Mouse (Mus musculus): ENCODE data around the gene Slc5a2. TPM values are rescaled to one million over a fixed set of nuclear protein-coding genes. Genes with fewer than 3 reads are reported as not detected.

Gene Slc5a2
- polyA plus RNA-seq, 1 experiment = 0.53 TPM

DNA sequence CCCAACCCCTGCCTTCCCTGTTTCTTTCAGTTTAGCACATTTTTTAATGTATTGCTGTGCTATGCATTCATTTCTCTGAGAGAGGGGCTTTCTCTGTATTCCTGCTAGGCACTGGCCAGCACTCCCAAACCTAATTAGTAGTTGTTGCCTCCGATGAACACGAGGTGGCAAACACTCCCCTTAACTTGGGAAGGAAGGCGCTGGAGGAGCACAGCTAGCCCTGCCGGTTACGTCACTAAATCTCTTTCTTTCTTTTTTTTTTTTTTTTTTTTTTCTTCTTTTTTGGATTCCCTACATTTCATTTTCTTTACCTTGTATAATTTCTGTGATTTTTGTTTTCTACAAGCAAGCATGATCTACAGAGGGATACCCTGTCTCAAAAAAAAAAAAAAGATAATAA lies 39.5 kb downstream of the Slc5a2 start:
- Histone ChIP-seq H3K4me1 (ENCODE audit: control insufficient read depth, insufficient read depth, insufficient read length) (no peaks in the 10 kb centered on the region; the same call in 1 of the 2 replicates), H3K36me3 (ENCODE audit: control insufficient read depth, insufficient read depth, low read length) (no peaks in the 10 kb centered on the region), H3K27ac (ENCODE audit: insufficient read depth, low read length) (no peak overlapping the region), H3K27me3 (ENCODE audit: control insufficient read depth, insufficient read depth, low read length) (no peaks in the 10 kb centered on the region; the same call in 1 of the 2 replicates), H3K4me3 (ENCODE audit: extremely low read depth, insufficient read depth, insufficient read length) (no peak overlapping the region)
- TF ChIP-seq CTCF (IDR thresholded peaks at IDR 0.05; ENCODE audit: extremely low read depth, insufficient read depth, insufficient read length, insufficient replicate concordance) (0 out of 2 replicates have a peak, but pooled peaks have one; percentile 18), POLR2A (IDR thresholded peaks at IDR 0.05; ENCODE audit: low read depth, low read length) (no peak)
- DNase-seq (ENCODE audit: low read depth in 1 of 2, low spot score in 2 of 2) = no peak
- 6% methylated on average over 5 of the region's 5 CpGs for WGBS

DNA sequence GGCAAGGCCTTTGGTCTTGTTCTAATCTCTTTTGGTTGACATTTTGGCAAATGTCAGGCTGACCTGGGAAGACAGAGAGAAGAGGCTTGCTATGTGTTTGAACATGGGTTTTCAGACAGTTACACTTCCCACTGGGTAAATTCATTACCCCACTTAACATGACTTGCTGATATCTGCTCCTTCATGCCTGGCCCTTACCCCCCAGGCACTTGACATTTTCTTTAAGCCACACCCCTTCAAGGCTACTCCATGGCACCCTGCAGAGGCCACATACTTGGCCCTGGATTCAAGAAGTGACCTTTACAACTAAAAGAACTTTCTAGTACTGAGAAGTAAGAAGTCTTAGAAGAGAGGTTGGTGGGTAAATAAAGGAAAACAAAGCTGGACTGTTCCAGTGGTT lies 42.4 kb downstream of the Slc5a2 start:
- Histone ChIP-seq H3K4me3 (ENCODE audit: extremely low read depth, insufficient read depth, insufficient read length) (no peak overlapping the region), H3K4me1 (ENCODE audit: control insufficient read depth, insufficient read depth, insufficient read length) (no peaks in the 10 kb centered on the region; the same call in 1 of the 2 replicates), H3K27me3 (ENCODE audit: control insufficient read depth, insufficient read depth, low read length) (no peaks in the 10 kb centered on the region), H3K36me3 (ENCODE audit: control insufficient read depth, insufficient read depth, low read length) (no peaks in the 10 kb centered on the region), H3K27ac (ENCODE audit: insufficient read depth, low read length) (no peak overlapping the region)
- no peak for TF ChIP-seq CTCF (IDR thresholded peaks at IDR 0.05; ENCODE audit: extremely low read depth, insufficient read depth, insufficient read length, insufficient replicate concordance)
- no peak for TF ChIP-seq POLR2A (IDR thresholded peaks at IDR 0.05; ENCODE audit: low read depth, low read length)
- DNase-seq (ENCODE audit: low read depth in 1 of 2, low spot score in 2 of 2) = no peak

DNA sequence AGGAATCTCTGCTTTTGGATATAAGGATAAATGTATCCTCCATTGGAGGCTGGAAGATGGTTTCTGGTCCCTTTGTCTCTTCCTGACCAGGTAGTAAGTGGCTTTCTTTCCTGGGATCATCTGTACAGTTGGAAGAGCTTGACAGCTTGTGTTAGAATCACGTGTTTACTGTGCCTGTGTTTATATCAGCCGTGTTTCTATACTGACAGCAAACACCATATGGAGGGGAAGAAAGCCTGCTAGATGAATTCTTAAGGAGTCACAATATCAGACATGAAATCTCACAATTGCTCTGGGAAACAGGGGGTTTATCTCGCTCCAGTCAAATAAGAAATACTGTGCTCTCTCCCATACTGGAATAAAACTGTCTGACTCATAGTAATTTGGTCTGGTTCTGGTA lies 43.8 kb downstream of the Slc5a2 start:
- WGBS = 86% methylated on average over 3 of the region's 3 CpGs

DNA sequence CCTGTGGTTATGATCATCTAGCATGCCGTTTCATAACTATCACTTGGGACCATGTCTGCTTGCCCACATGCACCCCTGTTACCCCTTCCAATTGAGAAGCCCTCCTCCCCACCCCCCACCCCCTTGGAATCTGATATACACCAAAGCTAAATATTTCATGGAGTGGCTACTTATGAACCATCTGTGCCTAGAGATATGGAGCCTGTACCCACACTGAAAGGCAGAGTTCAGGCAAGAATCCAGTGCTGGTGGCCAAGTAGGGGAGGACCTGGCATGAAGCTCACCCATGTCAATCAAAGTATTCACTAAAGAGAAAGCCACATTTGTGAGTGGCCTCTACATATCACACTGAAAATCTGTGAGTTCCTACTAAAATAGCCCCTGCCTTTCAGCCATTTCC lies 44.3 kb downstream of the Slc5a2 start:
- 50% methylated on average over 1 of the region's 1 CpGs for WGBS
- Histone ChIP-seq H3K27me3 (ENCODE audit: control insufficient read depth, insufficient read depth, low read length) (no peaks in the 10 kb centered on the region), H3K27ac (ENCODE audit: insufficient read depth, low read length) (no peak overlapping the region), H3K36me3 (ENCODE audit: control insufficient read depth, insufficient read depth, low read length) (no peaks in the 10 kb centered on the region), H3K4me1 (ENCODE audit: control insufficient read depth, insufficient read depth, insufficient read length) (no peaks in the 10 kb centered on the region), H3K4me3 (ENCODE audit: extremely low read depth, insufficient read depth, insufficient read length) (no peak overlapping the region)
- TF ChIP-seq POLR2A (IDR thresholded peaks at IDR 0.05; ENCODE audit: low read depth, low read length) = no peak
- TF ChIP-seq CTCF (IDR thresholded peaks at IDR 0.05; ENCODE audit: extremely low read depth, insufficient read depth, insufficient read length, insufficient replicate concordance) = no peak
- DNase-seq (ENCODE audit: low read depth in 1 of 2, low spot score in 2 of 2) = no peak

More for the DNA sequence above, 43.8 kb downstream of the Slc5a2 start:
- no peak overlapping the region for H3K4me3 ChIP-seq (ENCODE audit: extremely low read depth, insufficient read depth, insufficient read length)
- H3K27me3 ChIP-seq (ENCODE audit: control insufficient read depth, insufficient read depth, low read length) = no peaks in the 10 kb centered on the region
- no peak for DNase-seq (ENCODE audit: low read depth in 1 of 2, low spot score in 2 of 2)
- no peak overlapping the region for H3K27ac ChIP-seq (ENCODE audit: insufficient read depth, low read length)
- TF ChIP-seq CTCF (IDR thresholded peaks at IDR 0.05; ENCODE audit: extremely low read depth, insufficient read depth, insufficient read length, insufficient replicate concordance) (no peak), POLR2A (IDR thresholded peaks at IDR 0.05; ENCODE audit: low read depth, low read length) (no peak)
- H3K4me1 ChIP-seq (ENCODE audit: control insufficient read depth, insufficient read depth, insufficient read length) = no peaks in the 10 kb centered on the region; the same call in 1 of the 2 replicates
- no peaks in the 10 kb centered on the region for H3K36me3 ChIP-seq (ENCODE audit: control insufficient read depth, insufficient read depth, low read length)

DNA sequence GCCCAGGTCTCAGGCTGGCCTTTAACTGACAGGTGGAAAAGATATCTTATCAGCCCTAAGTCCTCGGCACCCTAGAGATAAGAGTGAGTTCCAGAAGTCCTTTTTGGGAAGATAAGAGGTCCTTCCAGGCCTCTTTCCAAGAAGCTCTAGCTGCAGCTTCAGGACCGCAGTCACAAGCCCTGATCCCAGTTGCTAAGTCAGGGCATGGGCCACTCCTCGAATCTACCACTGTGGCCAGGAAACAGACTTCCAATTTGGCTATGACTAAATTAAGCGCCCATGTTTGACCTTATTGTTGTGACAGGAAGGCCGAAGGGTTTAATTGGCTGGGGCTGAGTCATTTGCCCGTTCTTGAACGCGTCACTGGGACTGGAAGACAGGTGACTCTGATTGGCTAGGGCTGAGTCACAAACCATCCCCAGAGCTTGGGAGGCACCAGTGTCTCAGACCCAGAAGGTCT lies 44.8 kb downstream of the Slc5a2 start:
- no peak for DNase-seq (ENCODE audit: low read depth in 1 of 2, low spot score in 2 of 2)
- WGBS = 78% methylated on average over 8 of the region's 8 CpGs
- Histone ChIP-seq H3K4me3 (ENCODE audit: extremely low read depth, insufficient read depth, insufficient read length) (no peak overlapping the region), H3K27me3 (ENCODE audit: control insufficient read depth, insufficient read depth, low read length) (no peaks in the 10 kb centered on the region), H3K27ac (ENCODE audit: insufficient read depth, low read length) (no peak overlapping the region), H3K36me3 (ENCODE audit: control insufficient read depth, insufficient read depth, low read length) (no peaks in the 10 kb centered on the region), H3K4me1 (ENCODE audit: control insufficient read depth, insufficient read depth, insufficient read length) (no peaks in the 10 kb centered on the region)
- TF ChIP-seq POLR2A (IDR thresholded peaks at IDR 0.05; ENCODE audit: low read depth, low read length) (no peak), CTCF (IDR thresholded peaks at IDR 0.05; ENCODE audit: extremely low read depth, insufficient read depth, insufficient read length, insufficient replicate concordance) (no peak)

DNA sequence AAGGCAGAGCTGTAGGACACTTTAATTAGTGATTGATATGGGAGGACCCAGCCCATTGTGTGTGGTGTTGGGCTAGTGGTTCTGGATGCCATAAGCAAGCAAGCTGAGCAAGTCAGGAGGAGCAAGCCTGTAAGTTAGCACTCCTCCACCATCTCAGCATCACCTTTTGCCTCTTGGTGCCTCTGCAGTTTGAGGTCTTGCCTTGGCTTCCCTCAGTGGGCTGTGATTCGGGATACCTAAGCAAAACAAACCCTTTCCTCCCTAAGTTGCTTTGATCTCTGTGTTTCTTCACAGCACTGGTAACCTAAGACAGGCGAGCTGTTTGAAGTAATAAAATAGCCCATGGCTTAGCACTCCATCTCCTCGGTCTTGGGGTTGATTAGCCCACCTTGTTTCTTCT lies 45.8 kb downstream of the Slc5a2 start:
- H3K4me3 ChIP-seq (ENCODE audit: extremely low read depth, insufficient read depth, insufficient read length) = no peak overlapping the region
- no peaks in the 10 kb centered on the region for H3K4me1 ChIP-seq (ENCODE audit: control insufficient read depth, insufficient read depth, insufficient read length)
- H3K27me3 ChIP-seq (ENCODE audit: control insufficient read depth, insufficient read depth, low read length) = no peaks in the 10 kb centered on the region
- 89% methylated on average over 3 of the region's 3 CpGs for WGBS
- no peaks in the 10 kb centered on the region for H3K36me3 ChIP-seq (ENCODE audit: control insufficient read depth, insufficient read depth, low read length)
- no peak for DNase-seq (ENCODE audit: low read depth in 1 of 2, low spot score in 2 of 2)
- H3K27ac ChIP-seq (ENCODE audit: insufficient read depth, low read length) = no peak overlapping the region
- no peak for TF ChIP-seq CTCF (IDR thresholded peaks at IDR 0.05; ENCODE audit: extremely low read depth, insufficient read depth, insufficient read length, insufficient replicate concordance)
- TF ChIP-seq POLR2A (IDR thresholded peaks at IDR 0.05; ENCODE audit: low read depth, low read length) = no peak

DNA sequence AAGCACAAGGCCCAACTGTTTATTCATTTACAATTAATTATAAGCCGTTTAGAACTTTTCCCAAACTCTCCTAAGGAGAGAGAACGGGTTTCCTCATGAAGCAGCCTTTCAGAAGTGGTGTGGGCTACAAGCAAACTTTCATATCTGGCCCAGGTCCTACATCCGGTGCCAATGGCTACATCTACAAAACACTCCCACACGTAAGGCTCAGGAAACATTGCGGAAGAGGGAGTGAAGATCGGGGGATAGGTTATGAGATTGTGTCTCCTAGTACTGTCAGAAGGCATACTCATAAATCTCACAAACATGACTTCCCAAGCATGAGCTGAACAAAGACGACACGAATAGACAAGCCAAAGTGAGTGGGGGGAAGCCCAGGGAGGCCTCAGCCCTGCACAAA lies 46.4 kb downstream of the Slc5a2 start:
- Histone ChIP-seq H3K36me3 (ENCODE audit: control insufficient read depth, insufficient read depth, low read length) (no peaks in the 10 kb centered on the region), H3K27ac (ENCODE audit: insufficient read depth, low read length) (no peak overlapping the region), H3K27me3 (ENCODE audit: control insufficient read depth, insufficient read depth, low read length) (no peaks in the 10 kb centered on the region), H3K4me1 (ENCODE audit: control insufficient read depth, insufficient read depth, insufficient read length) (no peaks in the 10 kb centered on the region), H3K4me3 (ENCODE audit: extremely low read depth, insufficient read depth, insufficient read length) (no peak overlapping the region)
- WGBS = 75% methylated on average over 8 of the region's 8 CpGs
- no peak for DNase-seq (ENCODE audit: low read depth in 1 of 2, low spot score in 2 of 2)
- no peak for TF ChIP-seq CTCF (IDR thresholded peaks at IDR 0.05; ENCODE audit: extremely low read depth, insufficient read depth, insufficient read length, insufficient replicate concordance)
- no peak for TF ChIP-seq POLR2A (IDR thresholded peaks at IDR 0.05; ENCODE audit: low read depth, low read length)

All from spleen, adult 2 months (tissue).